Mouse (Mus musculus) adipocyte (in vitro differentiated cells): ENCODE results near the gene Ccl9.
A peak's percentile ranks its signal among the peaks of the same experiment; 100 is the strongest.

Experiments
- DNase-seq: peaks from one replicate; pipeline ENCODE4 v3.0.0-alpha.2; 2016; ENCODE audit warnings: low spot score

Gene Ccl9

GRCm38 (mm10) chr11:83578186-83578760 is at the start of gene Ccl9:
Gene Ccl9 (minus strand): TSS chr11:83578636.
- DNase-seq = peak; percentile 32

- no peak for DNase-seq
Observed at GRCm38 (mm10) chr11:83623586-83623985, 45.1 kb upstream of the Ccl9 start.

GRCm38 (mm10) chr11:83619037-83619436 is 40.6 kb upstream of the Ccl9 start:
- no peak for DNase-seq

- DNase-seq = no peak
Observed at GRCm38 (mm10) chr11:83618238-83618637, 39.8 kb upstream of the Ccl9 start.

GRCm38 (mm10) chr11:83616586-83616985 is 38.1 kb upstream of the Ccl9 start:
- peak; percentile 39 for DNase-seq

- no peak for DNase-seq
Observed at GRCm38 (mm10) chr11:83610900-83611299, 32.5 kb upstream of the Ccl9 start.

GRCm38 (mm10) chr11:83606396-83606795 is 28.0 kb upstream of the Ccl9 start:
- DNase-seq = no peak

GRCm38 (mm10) chr11:83605535-83605934 is 27.1 kb upstream of the Ccl9 start:
- no peak for DNase-seq

- DNase-seq = no peak
Observed at GRCm38 (mm10) chr11:83604698-83605097, 26.3 kb upstream of the Ccl9 start.

GRCm38 (mm10) chr11:83603399-83603798 is 25.0 kb upstream of the Ccl9 start:
- DNase-seq = no peak

GRCm38 (mm10) chr11:83600576-83600975 is 22.1 kb upstream of the Ccl9 start:
- peak; percentile 61 for DNase-seq

GRCm38 (mm10) chr11:83598991-83599390 is 20.6 kb upstream of the Ccl9 start:
- DNase-seq = peak; percentile 68

- DNase-seq = no peak
Observed at GRCm38 (mm10) chr11:83598207-83598837, 19.9 kb upstream of the Ccl9 start.

- no peak for DNase-seq
Observed at GRCm38 (mm10) chr11:83597796-83598195, 19.4 kb upstream of the Ccl9 start.

GRCm38 (mm10) chr11:83595669-83596455 is 17.4 kb upstream of the Ccl9 start:
- DNase-seq = no peak

GRCm38 (mm10) chr11:83593453-83593852 is 15.0 kb upstream of the Ccl9 start:
- no peak for DNase-seq

- peak; percentile 64 for DNase-seq
Observed at GRCm38 (mm10) chr11:83592853-83593252, 14.4 kb upstream of the Ccl9 start, which contains the start of gene Ccl6. Gene Ccl6 (minus strand): TSS chr11:83593087.

GRCm38 (mm10) chr11:83584232-83584631 is 5.8 kb upstream of the Ccl9 start:
- no peak for DNase-seq

- no peak for DNase-seq
Observed at GRCm38 (mm10) chr11:83583450-83583754, 5.0 kb upstream of the Ccl9 start.

- DNase-seq = peak; percentile 96
Observed at GRCm38 (mm10) chr11:83582626-83583449, 4.4 kb upstream of the Ccl9 start.

- peak; percentile 58 for DNase-seq
Observed at GRCm38 (mm10) chr11:83581626-83582610, 3.5 kb upstream of the Ccl9 start.
